Comparison of ENCODE assay signal across 17 mouse cellular contexts in the genomic region with DNA sequence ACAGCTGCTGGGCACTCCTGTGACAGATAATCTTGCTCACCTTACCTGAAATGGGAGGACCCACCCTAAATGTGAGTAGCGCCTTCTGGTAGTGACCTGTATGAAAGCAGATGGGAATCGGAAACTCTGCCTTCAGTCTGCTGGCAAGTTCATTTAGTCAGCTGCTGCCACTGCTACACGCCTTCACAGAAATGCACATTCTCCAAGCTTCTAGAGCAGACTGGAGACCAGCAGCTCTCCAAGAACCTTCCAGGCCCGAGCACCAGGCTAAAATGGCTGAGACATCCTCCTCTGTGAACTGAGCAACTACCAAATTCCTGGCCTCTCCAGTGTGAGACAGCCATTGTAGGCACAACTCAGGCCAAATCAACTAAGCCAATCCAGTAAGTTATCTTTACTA.
"Had no signal": no experiment of that assay in that cellular context is flagged by ENCODE, and none has a peak within 500 bp of the region (broad histone marks: within the 10 kb centered on the region; RNA-seq: fewer than 3 reads in every experiment).

No protein-coding gene starts in this region.

- H3K9ac ChIP-seq: liver, embryonic 15.5 days; liver, postnatal 0 days; lung, embryonic 15.5 days; midbrain, embryonic 12.5 days; midbrain, embryonic 15.5 days; neural tube, embryonic 12.5 days; stomach, embryonic 15.5 days had no signal

- H3K36me3 ChIP-seq: liver, embryonic 15.5 days; lung, embryonic 15.5 days; stomach, embryonic 15.5 days had no signal

- H3K27ac ChIP-seq: liver, embryonic 15.5 days; lung, embryonic 15.5 days; macrophage; midbrain, embryonic 12.5 days; midbrain, embryonic 15.5 days; neural tube, embryonic 12.5 days; stomach, embryonic 15.5 days; stomach, postnatal 0 days had no signal

- H3K4me1 ChIP-seq: liver, embryonic 15.5 days; lung, embryonic 15.5 days; midbrain, embryonic 12.5 days; midbrain, embryonic 15.5 days; neural tube, embryonic 12.5 days; stomach, embryonic 15.5 days had no signal

- H3K4me3 ChIP-seq: liver, embryonic 15.5 days; lung, embryonic 15.5 days; megakaryocyte, embryonic 14.5 days; midbrain, embryonic 12.5 days; midbrain, embryonic 15.5 days; neural tube, embryonic 12.5 days; stomach, embryonic 15.5 days had no signal

- H3K9me3 ChIP-seq: liver, embryonic 15.5 days; lung, embryonic 15.5 days; midbrain, embryonic 12.5 days; midbrain, embryonic 15.5 days; neural tube, embryonic 12.5 days; stomach, embryonic 15.5 days had no signal

- H3K4me2 ChIP-seq: liver, embryonic 15.5 days; lung, embryonic 15.5 days; midbrain, embryonic 12.5 days; midbrain, embryonic 15.5 days; neural tube, embryonic 12.5 days; stomach, embryonic 15.5 days had no signal

- ATAC-seq: liver, postnatal 0 days; lung, postnatal 0 days; midbrain, embryonic 15.5 days had no signal

- DNase-seq: liver, postnatal 0 days; lung, adult 2 months; lung, postnatal 14 days; lung, postnatal 36 days; right cerebral cortex, postnatal 14 days; thymus, postnatal 14 days; thymus, postnatal 36 days had no signal

- H3K27me3 ChIP-seq: liver, embryonic 15.5 days; lung, embryonic 15.5 days; midbrain, embryonic 12.5 days; midbrain, embryonic 15.5 days; neural tube, embryonic 12.5 days; stomach, embryonic 15.5 days had no signal
